Mouse (Mus musculus) heart, postnatal 14 days (tissue): ENCODE data around the gene Cntn2. TPM values are rescaled to one million over a fixed set of nuclear protein-coding genes. Genes with fewer than 3 reads are reported as not detected.

Source experiments
- DNase-seq, 2 experiments: peaks; one replicate each; pipeline ENCODE4 v3.0.0; 2021 to 2022
- intact Hi-C: fragments of 180-260 bp; cut with DNase I; formaldehyde crosslinking; loops from one replicate; pipeline ENCODE4 v1.15.1; 2025
- long read RNA-seq, 2 experiments: library from polyadenylated mRNA; stranded (forward); transcript quantifications; one replicate each; pipeline ENCODE4 v2.0.0; 2021
- total RNA-seq, 2 experiments: library from RNA; stranded (reverse); gene quantifications; 2 replicates each; pipeline ENCODE4 v1.2.3; 2021

Cntn2 gene
- 1 to 10 TPM; 3.5 to 4.6 TPM for total RNA-seq
- long read RNA-seq, experiment 1, full-length matches to known transcripts, result 1 of 1 reads
- long read RNA-seq, experiment 1, partial matches to known transcripts, result 0 of 1 reads
- long read RNA-seq, experiment 1, other reads (novel, unspliced or antisense), result 0 of 1 reads
- long read RNA-seq, experiment 2, result 0 reads

DNA sequence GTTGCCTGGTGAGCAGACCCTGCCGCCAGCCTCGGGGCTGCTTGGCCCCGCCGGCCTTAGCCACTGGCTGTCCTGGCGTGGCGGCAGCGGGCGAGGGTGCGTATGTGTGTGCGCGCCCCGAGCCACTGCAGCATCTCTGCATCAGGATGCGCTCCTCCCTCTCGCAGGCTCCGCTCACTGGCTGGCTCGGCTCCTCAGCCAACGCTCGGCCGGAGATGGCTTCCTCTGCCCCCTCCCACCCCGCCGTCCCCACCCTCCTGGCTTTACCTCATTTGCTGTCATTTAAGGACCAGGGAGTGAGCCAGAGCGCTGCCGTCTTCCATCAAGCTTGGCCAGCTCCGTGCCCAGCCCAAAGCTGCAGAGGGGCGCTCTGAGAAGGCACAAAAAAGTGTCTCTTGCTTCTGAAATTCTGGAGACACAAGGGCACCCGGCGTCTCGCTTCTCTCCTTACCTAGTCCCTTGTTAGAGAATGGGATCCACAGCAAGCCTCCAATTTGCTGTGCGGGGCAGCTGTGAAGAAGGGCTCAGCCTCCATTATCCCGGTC lies at the start of gene Cntn2:
TSS of gene Cntn2 (minus strand) at position 495 of the 545 bp plus-strand sequence.
- DNase-seq, result no peak
- intact Hi-C loops, result no loop called here

GRCm38 (mm10) chr1:132592145-132592544 lies 49.1 kb upstream of the Cntn2 start:
- DNase-seq, result no peak
- intact Hi-C loops, result no loop called here

- DNase-seq, result no peak
- intact Hi-C loops, result no loop called here
Observed at GRCm38 (mm10) chr1:132591399-132591930, 48.4 kb upstream of the Cntn2 start.

DNA sequence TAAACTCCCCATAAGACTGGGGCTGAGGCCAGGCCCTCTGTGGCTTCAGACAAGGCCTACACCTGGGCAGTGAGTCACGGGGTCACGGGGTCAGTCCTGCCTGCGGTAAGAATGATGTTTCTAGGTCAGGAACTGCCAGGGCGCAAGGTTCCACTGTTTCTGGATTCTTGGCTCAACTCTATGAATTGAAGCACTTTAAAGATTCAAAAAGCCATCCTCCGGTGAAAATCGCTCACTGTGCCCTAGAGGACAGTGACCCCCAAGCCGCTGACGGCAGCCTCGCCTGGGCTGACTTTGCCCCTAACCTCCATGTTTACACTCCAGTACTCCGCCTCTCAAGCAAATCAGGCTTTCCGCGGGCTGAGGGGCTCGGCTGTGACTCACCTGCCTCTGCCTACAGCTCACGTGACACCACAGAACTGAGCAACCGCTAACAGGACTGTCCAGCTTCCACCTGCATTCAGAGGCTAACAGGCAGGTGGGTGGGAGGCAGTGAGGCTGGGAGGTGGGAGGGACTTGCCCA lies 43.7 kb upstream of the Cntn2 start:
- intact Hi-C loops, result no loop called here
- no peak for DNase-seq

- intact Hi-C loops, result no loop called here
- DNase-seq, result no peak
Observed at GRCm38 (mm10) chr1:132585376-132585775, 42.3 kb upstream of the Cntn2 start.

GRCm38 (mm10) chr1:132582998-132583604 lies 40.0 kb upstream of the Cntn2 start:
- intact Hi-C loops, result no loop called here
- DNase-seq, result no peak

DNA sequence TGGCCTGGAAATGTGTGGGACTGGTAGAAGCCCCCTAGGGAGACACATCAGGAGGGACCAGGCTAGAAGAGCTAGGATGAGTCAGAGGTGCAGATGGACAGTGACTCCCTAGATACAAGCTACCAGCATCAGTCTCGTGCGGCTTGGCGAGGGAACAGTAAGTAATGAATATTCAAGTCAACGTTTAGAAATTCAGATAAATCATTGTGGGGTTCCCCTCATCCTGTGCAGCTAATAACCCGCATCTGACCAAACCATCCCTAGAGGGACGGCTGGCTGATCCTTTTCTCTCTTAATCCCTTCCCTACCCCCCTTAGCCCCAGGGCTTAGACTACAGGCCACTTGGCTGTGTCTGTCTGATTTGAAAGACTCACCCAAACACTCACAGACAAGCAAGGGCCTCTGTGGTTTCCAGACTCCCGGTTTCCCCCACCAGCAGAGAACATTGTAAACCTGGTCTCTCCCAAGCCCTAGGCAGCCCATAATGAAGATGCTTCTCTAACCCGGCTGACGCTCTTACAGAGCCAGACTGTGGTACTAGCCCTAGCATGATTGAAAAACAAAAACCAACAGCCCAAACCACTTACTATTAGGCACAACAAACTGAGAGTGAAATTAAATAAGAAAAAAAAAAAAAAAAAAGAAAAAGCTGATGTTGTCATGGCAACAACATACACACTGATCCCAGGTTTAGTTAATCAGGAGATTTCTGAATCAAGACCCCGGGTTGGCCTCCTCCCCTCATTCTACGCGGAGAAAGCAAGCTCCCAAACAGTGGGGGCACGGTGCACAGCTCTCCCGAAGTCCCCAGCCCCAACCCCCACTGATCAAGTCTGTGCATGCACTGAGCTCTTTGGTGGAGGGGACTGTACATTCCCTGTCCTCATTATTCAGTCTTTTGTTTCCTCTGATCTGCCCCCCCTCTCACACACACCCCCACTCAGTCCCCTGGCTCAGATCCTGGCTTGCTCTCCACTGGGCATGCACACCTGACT lies 39.1 kb upstream of the Cntn2 start:
- no peak for DNase-seq
- intact Hi-C loops, result no loop called here

- intact Hi-C loops, result no loop called here
- DNase-seq, result no peak
Observed at GRCm38 (mm10) chr1:132580063-132580462, 37.0 kb upstream of the Cntn2 start.

DNA sequence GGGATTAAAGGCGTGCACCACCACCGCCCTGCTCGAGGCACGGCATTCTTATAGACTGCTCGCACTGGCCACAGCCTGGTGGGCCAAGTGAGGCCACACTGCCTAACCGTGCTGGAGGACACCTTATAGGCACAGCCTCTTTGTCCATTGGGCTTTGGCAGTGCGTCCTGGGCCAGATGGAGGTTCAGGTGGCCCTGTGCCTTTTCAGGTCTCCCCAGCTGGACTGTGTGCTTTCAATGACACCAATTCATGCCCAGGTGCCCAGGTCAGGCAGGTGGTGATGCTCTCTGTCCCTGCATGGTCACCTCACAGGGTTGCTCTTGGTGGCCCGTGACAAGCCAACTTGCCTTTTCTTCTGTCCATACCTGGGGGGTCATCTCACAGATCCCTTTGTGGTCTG lies 33.8 kb upstream of the Cntn2 start:
- intact Hi-C loops, result no loop called here

GRCm38 (mm10) chr1:132572851-132573250 lies 29.8 kb upstream of the Cntn2 start:
- DNase-seq, result no peak
- intact Hi-C loops, result no loop called here

More for the DNA sequence above, 33.8 kb upstream of the Cntn2 start:
- DNase-seq, result no peak

GRCm38 (mm10) chr1:132571613-132572012 lies 28.6 kb upstream of the Cntn2 start:
- DNase-seq, result no peak
- intact Hi-C loops, result no loop called here

DNA sequence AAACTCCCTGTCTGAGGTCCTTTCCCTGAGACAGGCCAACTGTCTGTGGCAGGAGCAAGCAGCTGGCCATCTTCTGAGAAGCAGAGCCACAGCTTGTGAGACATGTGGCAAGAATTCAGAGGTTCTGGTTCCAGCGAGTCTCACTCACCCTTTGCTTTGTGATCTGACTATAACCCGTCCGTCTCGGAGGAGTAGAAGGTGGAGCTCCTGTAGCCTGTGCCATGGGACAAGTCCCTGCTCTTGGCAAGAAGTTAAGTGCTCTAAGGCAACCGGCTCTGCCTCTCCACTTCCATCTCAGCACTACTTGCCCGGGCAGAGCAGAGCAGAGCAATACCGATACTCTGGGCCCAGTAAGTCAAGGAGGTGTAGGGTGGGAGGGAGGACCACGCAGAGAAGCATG lies 27.9 kb upstream of the Cntn2 start:
- intact Hi-C loops, result no loop called here
- no peak for DNase-seq

DNA sequence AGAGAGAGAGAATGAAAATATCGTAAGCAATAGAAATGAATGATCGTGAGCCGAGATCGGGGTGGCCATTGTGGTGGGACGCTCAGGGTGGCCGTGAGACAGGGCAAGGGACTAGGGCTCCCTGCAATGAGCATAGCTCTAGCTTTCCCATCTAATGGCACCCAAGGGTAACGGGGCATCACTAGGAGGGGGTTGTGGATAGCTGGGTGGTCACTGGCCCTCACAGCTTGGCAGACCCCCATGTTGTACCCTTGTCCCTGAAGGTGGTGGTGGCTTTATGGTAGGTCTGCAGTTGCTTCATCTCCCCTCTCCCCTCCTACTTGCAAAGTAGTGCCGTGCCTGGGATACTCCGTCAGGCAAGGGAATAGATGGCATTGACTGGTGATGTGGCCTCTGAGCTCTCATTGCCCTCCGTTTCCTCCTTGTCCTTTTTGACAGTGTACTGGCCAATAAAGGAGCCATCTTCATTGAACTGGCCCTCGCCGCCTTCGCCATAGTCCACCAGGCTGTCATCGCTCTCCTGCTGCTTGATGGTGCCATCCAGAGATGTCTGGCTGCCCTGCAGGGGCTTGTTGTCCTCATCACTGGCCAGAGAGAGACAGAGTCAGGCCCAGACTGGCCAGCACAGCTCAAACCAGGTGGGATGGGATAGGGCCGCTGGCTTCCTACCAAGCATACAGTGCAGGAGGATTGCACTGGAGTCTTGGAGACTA lies 27.2 kb upstream of the Cntn2 start:
- DNase-seq, result no peak
- intact Hi-C loops, result no loop called here

DNA sequence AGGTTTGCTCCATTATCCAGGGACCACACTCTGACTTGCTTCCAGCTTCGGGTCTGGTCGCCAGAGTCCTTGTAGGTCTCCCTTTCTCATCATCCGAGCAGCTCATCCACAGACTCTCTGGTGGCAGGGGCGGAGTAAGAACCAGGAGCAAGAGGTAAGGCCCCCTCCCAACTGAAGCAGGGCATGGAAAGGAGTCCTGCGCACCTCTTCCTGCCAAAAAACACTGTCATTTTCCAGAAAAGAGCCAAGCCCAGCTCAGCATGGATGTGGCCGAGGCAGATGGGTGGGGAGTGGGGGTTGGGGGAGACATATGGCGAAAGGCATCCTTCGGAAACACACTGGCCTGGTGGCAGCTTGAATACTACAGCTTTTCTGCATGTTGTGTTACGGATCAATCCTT lies 26.5 kb upstream of the Cntn2 start:
- DNase-seq, result no peak
- intact Hi-C loops, result no loop called here

DNA sequence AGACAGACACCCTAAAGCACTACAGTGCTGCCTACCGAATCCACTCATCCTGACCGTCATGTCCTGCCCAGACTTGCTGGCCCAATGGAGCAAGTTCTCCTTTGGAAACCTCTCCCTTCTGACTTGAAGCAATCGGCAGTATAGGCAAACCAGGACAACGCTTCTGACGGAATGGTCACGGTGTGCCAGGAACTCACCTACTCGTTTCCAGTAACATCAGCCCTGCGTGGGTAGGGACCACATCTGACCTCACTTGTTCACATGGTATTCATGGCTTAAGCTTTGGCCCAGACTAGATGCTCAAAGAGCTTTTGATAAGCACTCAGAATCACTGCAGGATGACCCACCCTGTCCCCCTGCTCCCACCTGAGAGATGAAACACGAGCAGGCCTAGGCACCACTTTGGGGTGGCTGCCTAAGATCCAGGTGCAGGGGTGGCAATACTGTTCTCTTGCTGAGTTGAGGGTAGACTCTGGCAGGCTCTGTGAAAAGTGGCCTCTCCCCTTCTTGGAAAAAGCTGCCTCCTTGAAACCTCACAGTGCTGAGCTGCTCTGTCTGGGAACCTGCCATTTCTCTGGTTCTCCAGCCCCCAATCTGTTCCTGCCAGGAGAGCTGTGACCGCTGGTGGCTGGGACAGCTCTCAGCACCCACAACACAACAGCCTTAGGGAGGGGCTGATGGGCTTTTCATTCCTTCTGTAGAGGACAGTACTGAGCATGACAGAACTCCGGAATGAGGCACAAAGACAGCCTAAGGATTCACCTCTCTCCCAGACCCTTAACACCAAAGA lies 24.5 kb upstream of the Cntn2 start:
- DNase-seq, result no peak
- intact Hi-C loops, result no loop called here

- DNase-seq, result no peak
- intact Hi-C loops, result no loop called here
Observed at GRCm38 (mm10) chr1:132565766-132566165, 22.7 kb upstream of the Cntn2 start.

DNA sequence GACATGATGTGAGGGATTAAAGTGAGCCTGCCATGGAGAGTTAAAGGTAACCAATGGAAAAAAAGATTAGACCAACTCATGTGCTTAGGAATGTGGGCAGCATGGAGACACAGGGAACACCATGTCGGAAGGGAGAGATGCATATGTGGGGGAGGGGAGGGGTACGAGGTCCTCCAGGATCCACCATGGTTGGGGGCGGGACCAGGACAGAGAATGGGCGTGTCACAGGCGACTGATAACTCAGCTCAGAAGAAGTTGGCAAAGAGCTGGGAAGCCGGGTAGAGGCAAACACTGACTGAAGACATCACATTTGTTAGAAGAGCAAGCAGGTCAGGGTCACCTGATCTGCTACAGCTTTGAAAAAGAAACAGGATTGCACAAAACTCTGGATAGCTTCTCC lies 21.9 kb upstream of the Cntn2 start:
- intact Hi-C loops, result no loop called here
- no peak for DNase-seq

DNA sequence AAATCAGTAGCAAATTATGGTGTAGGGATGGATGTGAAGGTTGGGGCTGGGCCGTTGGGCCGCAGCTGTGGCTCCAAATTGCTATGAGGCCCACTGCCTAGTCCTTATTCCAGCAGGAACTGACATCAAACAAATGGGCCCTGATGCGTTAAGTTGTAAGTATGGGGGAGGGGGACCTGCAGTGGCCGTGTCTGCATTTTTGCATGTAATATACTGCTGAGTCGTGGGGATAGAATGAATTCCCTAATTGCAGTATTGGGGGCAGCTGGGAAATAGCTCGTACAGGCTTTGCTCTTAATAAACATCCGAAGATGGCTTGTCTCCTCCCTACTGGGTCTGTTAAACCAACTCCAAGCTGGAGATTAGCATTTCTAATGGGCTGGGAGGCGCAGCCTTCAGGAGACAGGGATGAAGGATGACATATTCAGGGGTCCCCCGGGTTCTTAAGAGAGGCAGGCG lies 19.3 kb upstream of the Cntn2 start:
- intact Hi-C loops, result no loop called here
- no peak for DNase-seq
